Mouse (Mus musculus): ENCODE measurements around the gene Kcnj10.

Kcnj10 gene

DNA sequence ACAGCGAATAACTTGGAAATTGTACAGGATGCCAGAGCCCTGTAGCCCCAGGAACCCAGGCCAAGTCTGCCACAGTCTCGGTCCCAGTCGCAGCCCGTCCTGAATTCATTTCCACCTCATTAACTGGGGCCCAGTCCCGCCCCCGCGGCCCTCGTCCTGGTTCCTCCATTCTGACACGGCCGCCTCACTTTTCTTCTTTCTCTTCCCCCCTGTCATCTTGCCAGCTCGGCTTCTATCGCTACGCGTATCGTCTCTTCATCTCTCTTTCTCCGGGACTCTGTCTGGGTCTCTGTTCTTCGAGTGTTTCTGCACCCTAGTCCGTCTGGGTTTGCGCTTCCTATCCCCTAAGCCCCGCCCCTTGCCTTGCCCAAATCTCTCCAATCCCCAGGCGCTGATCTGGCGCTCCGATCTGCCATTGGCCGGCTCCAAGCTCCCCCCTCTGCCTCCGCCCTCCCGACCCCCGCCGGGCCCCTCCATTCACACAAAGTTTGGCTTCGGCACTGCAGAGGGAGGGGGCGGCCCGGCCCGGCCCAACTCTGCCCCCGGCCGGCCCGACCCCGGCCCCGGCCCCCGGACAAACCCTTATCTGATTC is at the start of gene Kcnj10:
Kcnj10 (plus strand) TSS at position 482 of the 593 bp plus-strand sequence.
- DNase-seq (ENCODE audit: low spot score): peak; percentile 66

DNA sequence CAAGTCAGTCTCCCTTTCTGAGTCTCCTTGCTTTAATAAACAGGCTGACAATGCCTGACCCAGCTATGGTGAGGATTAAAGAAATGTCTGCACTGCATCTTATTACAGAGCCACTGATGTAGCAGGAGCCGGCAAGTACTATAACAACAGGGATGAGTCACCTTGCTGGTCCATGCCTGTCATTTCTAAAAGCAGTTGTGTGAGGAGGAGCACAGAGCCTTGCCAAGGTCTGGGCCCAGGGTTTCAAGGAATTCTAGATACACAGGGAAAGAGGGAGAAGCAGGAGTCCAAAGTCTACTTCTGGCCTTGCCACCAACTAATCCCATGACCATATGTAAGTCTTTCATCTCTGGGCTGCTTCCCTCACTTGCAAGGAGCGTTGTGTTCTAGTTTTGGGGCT is 48.1 kb upstream of the Kcnj10 start:
- DNase-seq (ENCODE audit: low spot score): no peak

DNA sequence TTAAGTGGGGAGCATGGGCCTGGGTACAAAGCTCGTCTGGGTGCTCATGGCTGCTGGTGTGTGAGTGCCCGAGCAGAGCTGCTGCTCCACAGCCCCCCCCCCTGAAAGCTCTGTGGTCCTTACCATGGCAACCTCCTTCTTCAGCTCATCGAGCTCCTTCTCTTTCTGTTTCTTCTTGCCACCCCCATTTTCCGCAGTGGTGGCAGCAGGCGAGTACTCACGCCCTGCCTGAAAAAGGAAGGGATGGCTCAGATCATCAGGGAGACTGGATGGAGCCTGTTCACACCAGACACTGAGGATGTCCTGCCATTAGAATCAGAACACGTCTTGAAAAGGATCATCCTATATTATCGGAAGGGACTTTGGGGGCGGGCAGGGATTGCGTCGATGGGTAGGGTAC is 47.6 kb upstream of the Kcnj10 start:
- no peak for DNase-seq (ENCODE audit: low spot score)

DNA sequence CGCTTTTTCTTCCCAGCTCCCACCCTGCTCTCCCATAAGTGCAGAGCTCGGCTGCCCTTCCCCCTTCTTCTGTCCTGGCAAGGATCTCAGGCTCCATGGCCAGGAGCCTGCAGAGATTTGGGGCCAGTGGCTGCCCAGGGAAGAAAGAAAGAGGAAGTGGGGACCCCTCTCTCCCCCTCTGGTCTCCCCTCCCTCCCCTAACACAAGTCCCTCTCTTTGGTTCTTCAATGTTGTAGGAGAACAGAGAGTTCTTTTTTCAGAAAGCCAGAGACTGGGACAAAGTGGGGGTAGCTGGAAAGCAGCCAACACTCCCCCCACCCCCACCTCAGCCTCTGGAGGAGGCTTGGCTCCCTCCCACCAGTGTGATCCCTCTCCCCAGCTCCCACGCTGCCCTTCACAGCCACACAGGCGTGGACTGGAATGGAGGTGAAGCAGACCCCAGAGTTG is 45.2 kb upstream of the Kcnj10 start:
- DNase-seq (ENCODE audit: low spot score): peak; percentile 30

DNA sequence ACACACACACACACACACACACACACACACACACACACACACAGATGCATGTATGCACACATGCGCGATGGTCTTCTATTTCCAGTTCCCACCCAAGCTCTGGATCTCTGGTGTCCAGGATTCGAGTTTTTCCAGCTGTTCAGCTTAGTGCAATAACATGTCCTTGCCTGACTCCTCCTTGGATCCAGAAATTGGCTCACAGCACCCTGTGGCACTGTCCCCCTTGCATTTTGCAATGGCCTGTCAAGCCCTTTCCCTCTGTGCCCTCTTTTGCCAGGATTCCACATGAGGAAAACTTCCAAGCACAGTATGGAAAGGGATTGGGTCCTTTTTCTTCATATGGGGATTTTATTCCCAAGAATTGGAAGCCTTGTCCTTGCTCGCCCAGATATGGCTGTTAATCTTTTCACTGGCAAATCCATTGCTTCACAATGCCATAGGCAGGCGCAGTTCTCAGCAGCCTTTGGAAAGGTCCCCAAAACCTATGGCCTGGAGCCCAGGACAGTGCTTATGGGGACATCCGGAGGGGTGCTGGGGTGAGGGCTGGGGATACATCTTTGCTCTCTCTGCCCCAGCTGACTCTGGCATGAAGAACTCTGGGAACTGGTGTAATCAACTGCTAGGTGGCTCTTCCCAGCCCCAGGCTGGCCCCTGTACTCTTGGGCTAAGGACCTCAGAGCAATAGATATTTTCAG is 44.0 kb upstream of the Kcnj10 start:
- DNase-seq (ENCODE audit: low spot score): no peak

DNA sequence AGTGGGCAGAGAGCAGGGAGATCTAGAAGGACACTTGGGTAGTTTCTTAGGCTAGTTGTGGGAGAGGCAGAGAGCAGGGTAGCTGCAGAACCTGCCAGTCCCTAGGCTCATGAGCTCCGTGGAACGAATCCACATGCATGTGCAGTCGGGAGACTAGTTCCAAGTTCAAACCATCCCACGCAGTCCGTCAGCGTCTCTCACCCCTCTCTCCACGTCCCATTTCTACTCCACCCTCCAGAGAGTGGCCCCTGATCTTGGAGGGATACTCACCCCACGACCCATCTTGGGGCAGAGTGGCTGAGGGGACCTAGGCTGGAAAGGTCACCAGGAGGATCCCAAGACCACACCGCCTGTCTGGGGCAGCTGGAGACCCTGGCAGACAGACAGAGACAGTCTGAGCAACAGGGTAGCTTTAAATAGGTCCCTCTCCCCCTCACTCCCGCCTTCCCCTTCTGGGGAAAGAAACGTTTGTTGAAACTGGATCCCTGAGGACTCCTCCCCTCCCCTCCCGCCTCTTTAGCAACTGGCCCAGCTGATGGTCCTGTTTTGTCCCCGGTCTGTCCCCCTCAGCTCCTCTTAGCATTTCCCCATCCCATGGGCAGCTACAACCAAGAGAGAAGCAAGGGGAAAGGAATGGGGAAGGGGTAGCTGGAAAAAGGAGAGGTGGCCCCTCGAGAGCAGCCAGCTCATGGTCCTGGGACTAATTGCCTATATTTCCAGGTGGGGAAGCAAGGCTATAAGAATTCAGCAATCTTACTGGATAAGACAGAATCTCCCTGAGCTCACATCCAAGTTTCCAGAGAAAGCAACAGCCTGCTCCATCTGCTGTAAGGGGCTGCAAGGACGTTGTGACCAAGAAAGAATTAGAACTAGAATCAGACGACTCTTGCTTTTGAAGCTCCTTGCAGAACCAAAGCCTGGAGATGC is 43.1 kb upstream of the Kcnj10 start, which contains the start of gene Atp1a2:
Atp1a2 (minus strand) TSS at position 454 of the 927 bp plus-strand sequence.
- peak; percentile 39 for DNase-seq (ENCODE audit: low spot score)

DNA sequence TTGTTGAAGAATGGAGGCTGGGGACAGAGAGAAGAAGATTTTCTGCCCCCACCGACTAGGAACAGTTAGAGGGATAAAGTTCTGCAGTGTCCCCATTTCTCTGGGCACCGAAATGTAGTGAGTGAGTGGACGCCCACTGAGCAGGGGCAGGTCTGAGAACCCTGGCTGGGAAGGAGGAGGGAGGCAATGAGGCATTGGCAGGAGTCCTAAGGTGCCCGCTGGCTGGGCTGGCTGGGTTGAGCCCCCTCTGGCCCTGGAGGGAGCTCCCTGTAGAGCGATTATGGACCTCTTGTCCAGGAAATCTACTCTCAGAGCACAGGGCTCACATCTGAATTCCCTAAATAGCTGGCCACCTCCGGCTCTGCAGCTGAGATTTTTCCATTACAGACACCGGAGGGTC is 41.5 kb upstream of the Kcnj10 start:
- no peak for DNase-seq (ENCODE audit: low spot score)

DNA sequence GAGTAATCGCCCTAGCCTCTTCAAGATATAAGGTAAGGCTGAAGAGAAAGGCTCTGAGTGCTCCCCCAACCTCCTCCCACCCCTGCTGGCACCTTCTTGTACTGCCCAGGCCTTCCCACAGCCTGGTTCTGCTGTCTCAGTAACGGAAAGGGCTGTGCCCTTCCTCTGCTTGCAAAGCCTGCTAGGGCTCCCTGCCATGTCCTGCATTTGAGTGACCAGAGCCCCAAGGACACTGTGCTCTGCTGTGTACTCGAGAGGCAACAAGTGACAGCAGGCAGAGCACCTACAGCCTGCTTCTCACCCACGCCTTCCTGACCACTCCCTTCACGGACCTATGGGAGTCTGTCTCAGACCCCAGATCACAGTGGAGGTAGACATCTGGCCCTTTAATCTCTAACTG is 40.8 kb upstream of the Kcnj10 start:
- DNase-seq (ENCODE audit: low spot score): no peak

DNA sequence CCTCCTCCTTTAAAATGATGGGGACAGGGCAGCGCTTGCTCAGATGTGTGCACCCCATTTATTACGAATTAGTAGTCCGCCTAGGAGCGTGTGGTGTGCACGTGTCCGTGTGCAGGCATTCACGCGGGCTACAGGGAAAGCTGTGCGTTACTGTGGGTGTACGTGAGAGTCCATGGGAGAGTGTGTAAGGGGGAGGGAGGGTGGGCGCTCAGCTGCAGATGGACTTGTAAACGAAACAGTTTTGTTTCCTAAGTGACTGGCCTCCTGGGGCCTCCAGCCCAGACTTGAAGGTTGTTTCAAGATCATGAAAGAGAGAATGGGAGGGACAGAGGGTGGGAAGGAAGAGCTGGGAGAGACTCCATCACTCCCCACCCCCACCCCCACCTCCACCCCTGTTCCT is 39.8 kb upstream of the Kcnj10 start:
- DNase-seq (ENCODE audit: low spot score): no peak

DNA sequence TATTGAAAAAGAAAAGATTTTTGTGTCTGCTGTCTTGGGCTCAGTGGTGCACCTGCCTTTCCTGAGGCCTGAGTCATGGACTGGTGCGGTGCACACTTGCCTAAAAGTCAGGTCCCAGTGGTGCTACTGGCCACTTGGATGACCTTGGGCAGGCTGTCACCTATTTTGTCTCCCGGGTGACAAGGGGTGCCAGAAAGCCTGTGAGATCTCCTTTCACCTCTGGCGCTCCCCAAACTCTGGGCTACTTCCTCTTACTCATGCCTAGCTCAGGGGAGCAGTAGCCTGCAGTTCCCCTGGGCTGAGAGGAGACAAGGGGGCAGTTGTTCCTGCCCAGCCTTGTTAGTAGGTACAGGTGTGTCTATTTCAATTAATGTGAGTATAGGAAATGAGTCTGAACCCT is 38.7 kb upstream of the Kcnj10 start:
- no peak for DNase-seq (ENCODE audit: low spot score)

DNA sequence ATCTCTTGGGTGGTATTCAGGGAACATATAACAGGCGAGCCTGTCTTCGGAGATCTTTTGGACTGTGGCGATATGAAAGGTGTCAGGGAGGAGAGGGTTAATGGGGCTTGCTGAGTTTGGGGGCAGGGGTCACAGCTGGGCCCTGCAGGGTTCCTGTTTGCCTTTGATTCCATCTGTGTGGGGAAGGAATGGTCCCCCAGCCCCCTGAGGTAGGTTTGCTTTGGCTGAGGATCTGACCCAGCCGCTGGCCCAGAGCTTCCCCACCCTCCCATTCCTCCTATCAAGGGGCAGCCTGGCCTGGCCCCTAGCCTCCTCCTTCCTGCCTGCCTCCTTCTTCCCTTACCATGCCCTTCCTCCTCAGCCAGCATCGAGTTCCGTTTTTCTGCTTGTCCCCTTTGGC is 38.2 kb upstream of the Kcnj10 start:
- DNase-seq (ENCODE audit: low spot score): no peak

DNA sequence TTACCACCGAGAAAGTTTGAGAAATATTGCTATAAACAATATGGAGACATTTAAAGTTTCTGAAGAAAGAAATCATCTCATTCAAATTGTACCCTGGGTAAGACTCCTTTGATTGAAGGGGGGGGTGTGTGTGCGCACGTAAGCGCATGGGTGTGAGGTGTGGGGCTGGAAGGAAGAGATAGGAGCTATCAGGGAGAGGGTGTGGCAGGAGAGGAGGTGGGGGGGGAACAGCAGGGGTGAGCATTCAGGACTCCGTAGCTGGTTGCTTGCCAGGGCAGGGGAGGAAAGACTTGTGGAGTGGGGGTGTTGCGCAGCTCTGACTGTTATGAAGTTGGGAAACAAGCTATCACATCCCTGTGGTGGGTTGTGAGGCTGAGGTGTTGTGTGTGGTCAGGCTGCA is 36.6 kb upstream of the Kcnj10 start:
- DNase-seq (ENCODE audit: low spot score): no peak

DNA sequence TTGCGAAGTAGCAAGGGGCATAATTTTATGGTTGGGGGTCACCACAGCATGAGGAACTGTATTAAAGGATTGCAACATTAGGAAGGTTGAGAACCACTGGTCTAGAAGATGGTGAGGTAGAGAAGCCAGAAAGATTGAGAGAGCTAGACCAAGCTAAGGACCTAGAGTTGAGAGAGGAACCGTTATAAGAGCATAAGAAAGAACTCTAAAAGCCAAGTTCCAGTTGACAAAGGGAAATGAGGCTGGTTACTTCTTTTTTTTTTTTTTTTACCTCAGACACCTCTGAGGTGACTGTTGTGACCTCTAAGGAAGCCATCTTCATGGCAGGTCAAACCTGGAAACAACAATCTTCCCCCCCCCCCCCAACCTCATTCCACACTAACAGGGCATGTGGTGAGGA is 35.9 kb upstream of the Kcnj10 start:
- DNase-seq (ENCODE audit: low spot score): no peak

DNA sequence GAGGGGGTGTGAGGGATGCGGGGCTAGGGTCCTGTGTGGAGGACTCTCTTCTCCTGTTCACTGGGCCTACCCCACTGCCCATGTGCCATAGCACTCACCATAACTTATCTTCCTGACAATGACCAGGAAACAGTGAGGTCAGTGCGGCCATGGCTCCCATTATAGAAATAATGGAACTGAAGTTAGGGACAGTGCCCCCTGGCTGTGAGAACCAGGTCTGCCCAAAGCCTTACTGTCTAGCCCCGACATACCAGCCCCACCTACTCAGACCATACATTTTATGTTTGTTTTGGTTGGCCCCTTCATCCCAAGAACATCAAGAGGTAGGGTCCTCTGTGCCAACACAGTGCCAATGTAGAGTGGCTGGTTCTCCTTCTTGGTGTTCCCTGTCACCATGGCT is 35.4 kb upstream of the Kcnj10 start:
- DNase-seq (ENCODE audit: low spot score): no peak

DNA sequence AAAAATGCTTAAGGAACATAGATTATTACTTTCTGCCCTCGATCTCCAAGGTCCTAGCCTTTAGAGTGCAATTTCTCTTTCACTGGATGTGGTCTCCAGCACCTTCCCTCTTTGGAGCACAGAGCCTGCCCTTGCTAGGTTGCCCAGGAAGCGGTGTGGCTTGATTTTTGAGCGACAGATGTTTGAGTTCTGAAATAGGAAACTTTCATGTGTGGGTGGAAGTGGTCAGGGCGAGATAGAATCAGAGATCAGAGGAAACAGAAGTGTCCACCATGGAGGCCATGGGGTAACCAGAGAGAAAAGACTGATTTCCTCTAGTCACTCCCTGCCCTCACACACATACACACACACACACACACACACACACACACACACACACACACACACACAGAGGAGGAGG is 34.8 kb upstream of the Kcnj10 start:
- DNase-seq (ENCODE audit: low spot score): no peak

DNA sequence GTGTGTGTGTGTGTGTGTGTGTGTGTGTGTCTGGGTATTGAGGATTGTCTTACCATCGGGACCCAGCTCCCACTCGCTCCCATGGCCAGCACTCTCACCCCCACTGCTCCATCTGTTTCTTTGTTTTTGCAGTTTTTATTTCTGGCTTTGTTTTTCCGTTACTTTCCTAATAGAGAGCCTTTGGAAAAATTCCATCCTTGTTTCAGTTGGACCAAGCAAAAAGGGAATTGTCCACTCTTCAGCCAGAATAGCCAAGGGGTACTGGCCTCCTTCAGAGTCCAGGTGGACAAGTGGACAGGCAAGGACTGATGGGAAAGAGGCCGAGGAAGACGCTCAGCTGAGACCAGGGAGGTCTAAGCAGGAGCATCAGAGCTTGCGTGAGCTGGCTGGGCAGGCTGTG is 34.1 kb upstream of the Kcnj10 start:
- DNase-seq (ENCODE audit: low spot score): no peak

DNA sequence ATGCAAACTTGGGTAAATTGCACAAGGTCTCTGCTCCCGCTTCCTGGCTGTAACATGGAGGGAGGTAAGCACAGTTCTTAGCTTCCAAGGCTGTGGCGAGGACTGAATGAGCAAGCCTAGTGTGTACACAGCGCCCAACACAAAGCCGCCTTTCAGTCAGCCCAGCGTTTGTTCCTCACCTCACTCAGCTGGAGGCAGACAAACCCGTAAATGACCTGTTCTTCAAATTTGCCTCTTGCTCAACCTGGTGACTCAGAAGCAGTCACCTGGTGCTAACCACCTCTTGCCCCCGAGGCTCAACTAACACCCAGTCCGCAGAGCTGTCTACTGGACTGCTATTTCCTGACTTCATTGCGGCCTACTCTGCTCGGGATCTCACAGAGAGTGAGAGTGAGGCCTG is 33.1 kb upstream of the Kcnj10 start:
- no peak for DNase-seq (ENCODE audit: low spot score)

DNA sequence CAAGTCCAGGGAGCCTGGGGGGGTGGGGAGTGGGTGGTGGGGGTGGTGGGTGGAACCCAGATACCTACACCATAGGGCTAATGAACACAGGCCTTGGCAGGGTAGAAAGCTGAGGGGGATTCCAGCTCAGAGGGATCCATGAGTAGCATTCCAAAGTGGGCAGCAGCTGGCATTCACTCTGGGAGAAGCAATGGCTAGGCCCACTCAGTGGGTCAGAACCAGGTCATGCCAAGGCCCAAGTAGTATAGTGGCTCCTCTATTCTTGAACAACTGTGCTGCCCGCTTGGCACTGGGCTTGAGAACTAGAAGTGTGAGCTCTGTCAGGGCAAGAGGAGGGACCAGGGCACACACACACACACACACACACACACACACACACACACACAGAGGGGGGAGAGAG is 32.6 kb upstream of the Kcnj10 start:
- no peak for DNase-seq (ENCODE audit: low spot score)

DNA sequence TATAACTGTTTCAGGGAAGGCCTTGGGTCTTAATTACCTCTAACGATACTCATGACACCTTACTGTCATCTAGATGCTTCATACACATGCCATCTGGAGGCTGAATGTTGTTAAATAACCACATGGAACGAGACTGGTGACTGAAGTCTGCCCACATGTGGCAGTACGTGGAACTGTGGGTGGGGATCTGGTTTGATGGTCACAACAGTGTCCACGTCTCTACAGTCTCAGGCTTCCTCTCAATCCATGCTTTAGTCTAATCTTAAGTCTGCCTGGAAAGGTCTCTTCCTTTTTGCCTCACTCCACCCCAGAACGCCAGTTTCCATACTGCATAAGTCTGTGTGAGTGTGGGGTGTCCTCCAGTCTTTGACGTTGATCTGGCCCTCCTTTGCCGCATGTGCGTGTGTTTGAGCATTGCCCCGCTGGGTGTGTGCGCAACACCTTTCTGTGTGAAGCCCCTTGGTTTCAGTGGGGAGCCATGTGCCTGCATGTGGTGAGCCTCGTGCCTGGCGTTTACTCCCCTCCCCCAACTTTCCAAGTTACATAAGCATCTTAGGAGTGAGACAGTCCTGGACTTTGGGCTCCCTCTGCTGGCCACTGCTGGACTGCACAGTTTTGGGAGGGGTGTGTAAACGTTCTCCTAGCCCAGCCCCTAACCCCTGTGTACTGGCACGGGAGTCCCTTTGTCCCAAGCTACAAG is 31.2 kb upstream of the Kcnj10 start:
- peak; percentile 89 for DNase-seq (ENCODE audit: low spot score)

DNA sequence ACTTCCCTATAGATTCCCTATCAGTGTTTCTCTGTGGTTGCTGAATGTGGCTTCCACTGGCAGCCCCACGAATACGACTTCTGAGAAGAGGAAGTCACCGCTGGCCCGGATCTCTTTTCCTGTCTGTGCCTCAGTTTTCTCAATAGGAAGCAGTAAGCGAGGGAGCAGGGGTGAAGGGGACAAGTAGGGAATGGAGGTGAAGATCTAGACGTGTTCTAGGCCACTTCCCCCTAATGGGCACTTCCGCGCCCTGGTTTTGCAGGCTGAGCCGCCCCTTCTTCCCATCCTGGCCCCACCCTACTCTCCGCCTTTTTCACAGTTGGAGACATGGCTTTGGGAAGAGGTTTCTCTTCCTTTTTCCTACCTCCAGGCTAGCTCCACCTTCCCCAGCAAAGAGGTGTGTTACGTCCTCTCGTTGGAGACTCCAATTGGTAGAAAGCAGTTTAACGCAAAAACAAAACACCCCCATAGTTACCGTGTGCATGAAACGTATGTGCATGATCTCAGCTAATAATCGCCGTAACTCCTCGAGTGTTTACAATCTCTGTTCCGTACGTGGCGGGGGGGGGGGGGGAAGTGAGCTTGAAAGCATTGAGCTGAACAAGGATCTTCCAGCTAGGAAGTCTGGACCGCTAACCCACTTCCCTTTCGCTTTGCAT is 29.6 kb upstream of the Kcnj10 start:
- peak; percentile 62 for DNase-seq (ENCODE audit: low spot score)

DNA sequence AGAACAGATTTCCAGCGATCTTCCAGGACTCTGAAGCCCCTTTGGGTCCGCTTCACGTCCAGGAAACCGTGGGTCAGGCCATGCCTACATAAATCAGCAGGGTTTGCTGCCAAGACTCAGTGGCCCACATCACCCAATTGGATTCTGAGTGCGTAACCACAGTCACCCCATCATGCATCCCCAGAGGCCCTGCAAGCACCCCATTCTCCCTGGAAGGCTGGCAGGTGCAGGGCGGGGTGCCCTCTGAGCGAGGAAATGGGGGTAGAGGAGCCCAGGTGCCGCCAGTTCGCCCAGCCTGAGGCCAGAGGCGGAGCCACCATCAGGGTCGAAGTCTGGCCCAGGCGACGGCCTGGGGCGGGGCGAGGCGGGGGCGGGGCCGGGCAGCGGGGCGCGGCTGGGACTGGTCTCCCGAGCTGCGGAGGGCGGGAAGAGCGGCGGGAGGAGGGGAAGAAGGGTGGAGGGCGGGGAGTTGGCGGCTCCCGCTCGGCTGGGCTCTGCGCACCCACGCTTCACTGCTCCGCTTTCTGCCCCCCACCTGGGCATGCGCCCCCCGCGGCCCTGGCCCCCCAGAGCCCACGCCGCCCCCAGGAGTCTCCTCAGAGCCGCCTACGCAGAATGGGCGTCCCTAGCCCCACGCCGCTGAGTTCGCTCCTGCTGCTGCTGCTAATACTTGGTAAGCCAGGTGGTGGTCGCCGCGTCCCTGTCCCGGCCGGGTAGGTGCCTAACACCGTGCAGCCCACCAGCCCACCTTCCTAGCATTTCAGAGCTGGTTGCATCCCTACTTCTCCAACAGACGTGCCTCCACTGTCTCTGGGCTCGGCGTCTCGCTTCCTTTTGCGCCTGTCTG is 28.9 kb upstream of the Kcnj10 start:
- DNase-seq (ENCODE audit: low spot score): peak; percentile 92

Data from ovary, postnatal 36 days (tissue).